Mouse (Mus musculus): ENCODE measurements at regions not wholly inside any gene's neighbourhood (a gene's known extent, or its start where the extent isn't known, plus 50 kb on each side); places are given as distances from the start of the nearest gene placed in this dataset.

DNA sequence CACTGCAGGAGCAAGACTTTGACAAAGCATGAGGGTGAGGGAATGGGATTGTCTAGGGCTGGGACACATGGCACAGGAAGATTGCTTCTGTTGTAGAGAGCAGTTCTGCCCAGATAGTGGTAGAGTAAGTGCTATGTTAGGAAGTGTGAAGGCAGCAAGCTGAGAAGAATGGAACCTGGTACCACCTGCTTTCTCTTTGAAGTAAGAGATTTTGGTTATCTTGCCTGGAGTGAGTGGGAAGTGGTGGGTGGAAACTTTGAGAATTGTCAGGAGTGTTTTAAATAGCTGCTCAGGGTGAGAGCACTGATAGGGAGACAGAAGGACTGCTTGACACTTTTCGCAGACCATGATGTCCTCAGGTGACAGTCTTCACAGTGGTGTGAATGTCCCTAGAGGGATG, 81.0 kb upstream of the Fam49a start:
- no peak for TF ChIP-seq POLR2A (IDR thresholded peaks at IDR 0.05; ENCODE audit: insufficient read depth, low read depth, low read length)
- no peak for TF ChIP-seq CTCF (IDR thresholded peaks at IDR 0.05; ENCODE audit: insufficient read depth, low read depth, low read length)

Measured in olfactory bulb, adult 2 months (tissue).